Mouse (Mus musculus) layer of hippocampus, adult 9-10 months (tissue): Measurements from ENCODE around the gene Amz2.

Source experiments
- DNase-seq: peaks from one replicate; pipeline ENCODE4 v3.0.0; 2022; ENCODE audit warnings: low spot score

Gene Amz2

DNA sequence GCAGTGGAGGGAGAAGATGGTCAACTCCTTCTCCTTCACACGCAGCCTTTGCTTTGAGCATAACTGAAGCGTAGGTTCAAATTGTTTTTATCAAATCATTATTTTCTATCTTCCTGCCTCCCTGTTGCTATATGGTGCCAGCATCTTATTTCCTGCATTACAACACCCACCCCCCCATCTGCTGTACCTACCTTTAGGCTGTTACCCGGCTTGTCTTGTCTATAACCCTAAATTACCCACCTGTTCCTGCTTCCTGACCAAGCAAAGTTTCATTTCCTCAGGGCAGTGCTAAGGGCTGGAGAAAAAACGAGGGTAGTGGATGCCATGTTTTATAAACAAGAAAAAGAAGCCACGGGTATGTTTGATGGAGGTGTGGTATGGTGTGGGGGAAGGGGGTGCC is 4.5 kb upstream of the Amz2 start:
- no peak for DNase-seq

DNA sequence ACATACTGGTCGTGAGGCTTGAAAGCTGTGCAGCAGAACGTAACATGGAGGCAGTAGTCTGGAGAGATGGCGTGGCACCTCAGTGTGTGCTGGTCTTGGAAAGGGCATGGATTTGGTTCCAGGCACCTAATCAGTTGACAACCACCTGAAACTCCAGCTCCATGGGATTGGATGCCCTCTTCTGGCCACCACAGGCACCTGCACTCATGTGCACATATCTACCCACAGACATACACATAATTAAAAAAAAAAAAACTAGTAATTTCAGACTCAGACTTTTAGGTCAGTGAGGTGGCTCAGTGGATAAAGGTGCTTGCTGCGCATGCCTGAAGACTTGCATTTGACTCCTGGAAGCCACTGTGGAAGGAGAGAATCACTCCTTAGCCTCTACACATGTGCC is 3.5 kb upstream of the Amz2 start:
- no peak for DNase-seq

DNA sequence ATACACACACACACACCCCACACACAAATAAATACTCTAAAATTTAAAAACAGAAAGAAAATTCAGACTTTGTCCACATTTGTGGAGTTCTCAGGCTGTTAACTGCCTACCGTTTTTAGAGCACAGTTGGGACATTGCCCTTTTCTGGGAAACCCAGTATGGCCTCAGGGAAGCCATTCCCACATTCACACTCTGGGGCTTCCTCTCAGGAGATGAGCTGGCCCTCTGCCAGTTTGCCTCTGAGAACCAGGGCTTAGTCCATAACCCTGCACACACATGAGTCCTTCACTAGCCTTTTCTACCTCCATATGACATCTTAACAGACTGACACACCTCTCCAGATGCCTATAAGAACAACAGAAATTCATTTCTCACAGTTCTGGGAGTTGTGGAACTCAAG is 2.5 kb upstream of the Amz2 start:
- DNase-seq: no peak

DNA sequence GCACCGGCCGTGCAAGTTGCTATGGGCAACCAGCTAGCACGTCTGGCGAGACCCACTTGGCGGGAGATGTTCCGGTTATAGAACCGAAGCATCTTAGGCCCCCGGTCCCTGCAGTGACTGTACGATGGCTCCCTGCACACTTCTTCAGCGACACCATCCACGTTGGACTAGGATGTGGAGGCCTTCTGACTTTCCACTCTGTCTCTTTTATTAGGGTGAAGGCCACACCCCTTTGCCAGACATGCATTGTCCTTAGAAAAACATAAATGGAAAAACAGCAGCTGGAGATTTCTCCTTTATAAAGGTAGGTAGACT is 483 bp downstream of the Amz2 start:
- no peak for DNase-seq

DNA sequence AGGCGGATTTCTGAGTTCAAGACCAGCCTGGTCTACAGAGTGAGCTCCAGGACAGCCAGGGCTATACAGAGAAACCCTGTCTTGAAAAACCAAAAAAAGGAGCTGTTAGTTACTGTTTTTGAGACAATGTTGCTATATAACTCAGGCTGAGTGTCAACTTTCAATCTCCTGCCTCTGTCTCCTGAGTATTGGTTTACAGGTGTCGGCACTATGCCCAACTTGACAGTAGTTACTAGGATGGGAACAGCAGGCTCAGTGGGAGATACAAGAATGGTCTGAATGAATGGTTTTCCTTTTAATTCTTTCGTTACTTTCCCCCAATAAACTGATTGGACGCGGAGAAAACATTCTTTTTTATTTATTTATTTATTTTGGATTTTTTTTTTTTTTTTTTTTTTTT is 1.6 kb downstream of the Amz2 start:
- DNase-seq: no peak

DNA sequence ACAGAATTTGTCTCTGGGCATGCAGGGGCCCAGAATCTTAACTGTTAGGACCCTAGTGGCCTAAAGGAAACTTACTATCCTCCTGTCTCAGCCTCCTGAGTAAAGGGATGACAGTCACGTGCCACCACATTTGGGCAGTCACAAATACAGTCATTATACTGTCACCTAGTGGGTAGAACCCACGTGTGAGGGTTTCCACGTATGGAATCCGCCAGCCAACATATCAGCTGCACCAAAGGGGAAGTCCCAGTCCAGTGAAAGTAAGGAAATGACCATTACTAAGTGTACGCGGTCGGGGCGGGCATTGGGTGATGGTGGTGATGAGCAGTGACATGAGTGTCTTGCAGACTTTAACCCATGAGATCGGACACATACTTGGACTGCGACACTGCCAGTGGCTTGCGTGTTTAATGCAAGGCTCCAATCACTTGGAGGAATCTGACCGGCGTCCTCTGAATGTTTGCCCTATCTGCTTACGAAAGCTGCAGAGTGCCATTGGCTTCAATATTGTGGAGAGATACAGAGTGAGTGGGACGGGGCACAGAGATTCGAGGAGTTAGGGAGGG is 8.6 kb downstream of the Amz2 start:
- DNase-seq: no peak

DNA sequence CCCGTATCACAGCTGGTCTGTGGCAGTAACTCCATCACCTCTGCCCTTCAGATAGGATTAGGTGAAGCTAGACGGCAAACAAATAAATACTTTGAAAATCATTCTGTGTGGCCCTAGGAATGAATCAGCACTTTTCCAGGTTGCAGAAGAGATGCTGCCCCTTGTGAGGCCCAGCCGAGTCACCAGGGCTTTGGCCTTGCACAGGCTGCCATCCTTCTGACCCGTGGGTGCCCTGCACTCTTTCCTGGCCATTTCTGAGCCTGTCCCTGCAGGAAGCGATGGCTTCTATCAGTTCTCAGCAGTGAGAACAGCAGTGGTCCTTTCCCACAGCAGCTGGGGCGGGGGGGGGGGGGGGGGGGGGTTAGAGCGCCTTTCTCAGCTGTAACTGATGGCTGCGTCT is 11.1 kb downstream of the Amz2 start:
- no peak for DNase-seq

DNA sequence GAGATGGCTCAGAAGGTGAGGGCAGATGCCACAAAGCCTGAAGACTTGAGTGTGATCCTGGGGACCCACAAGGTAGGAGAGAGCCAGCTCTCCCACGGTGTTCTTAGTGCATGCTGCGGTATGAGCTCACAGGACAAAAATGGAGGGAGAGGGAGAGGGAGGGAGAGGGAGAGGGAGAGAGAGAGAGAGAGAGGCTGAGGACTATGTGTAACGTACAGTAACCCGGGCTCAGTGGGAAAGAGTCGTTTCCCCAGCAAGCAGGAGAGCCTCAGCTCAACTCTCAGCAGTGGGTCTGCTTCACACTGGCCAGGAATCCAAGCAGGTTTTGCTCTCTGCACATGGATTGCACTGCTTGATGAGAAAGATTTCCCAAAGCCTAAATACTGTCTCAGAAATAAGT is 13.5 kb downstream of the Amz2 start:
- DNase-seq: no peak

DNA sequence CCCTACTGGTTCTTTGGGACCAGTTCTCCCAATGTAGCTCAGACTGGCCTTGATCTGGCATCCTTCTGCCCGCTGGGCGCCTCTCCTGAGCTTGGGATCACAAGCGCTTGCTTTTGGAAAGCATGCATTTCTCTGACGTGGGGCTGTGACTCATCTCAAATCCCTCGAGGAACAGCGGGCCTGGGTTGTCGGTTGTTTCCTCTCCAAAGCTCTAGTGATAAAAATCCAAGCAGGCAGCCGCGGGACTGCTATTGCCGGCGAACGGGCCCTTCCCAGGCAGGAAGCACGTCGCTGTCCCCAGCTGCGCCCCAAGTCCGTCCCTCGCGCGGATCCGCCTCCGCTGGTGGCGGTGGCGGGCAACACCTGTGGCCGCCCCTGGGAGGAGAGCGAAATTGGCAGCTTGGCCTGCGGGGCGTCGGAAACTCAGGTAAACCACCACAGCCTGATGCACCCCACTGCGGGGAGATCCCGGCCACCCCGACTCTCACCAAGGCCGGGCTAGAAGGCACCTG is 14.1 kb downstream of the Amz2 start:
- peak; percentile 10 for DNase-seq

DNA sequence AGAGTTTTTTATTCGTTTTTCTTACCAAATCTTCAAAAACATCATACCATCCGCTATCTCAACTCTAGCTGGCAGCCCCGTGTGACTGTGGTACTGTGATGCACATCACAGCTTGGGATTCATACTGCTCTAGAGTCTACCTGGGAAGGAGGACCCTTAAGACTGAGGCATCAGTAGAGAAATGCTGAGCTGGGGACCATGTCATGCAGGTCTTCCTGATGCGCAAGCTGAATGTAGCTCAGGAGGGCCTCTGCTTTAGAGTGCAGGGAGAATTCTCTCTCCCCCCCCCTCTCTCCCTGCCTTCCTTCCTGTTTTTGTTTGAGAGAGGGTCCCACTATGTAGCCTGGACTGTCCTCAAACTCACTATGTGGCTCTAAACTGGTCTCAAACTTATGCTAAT is 14.9 kb downstream of the Amz2 start:
- DNase-seq: no peak

DNA sequence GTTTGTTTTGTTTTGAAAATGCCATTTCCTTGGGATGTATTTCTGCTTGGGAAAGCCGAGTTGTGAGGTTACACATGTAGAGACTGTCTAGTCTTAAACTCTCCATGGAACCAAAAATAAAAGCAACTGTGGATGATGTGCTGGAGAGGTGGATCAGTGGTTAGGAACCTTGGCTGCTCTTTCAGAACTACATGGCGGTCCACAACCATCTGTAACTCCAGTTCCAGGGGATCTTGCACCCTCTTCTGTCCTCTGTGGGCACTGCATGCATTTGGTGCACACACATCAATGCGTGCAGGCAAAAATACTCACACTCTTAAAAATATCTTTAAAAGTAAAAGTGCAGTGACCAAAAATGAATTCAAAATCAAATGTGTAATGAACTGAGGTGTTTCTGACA is 15.4 kb downstream of the Amz2 start:
- no peak for DNase-seq

DNA sequence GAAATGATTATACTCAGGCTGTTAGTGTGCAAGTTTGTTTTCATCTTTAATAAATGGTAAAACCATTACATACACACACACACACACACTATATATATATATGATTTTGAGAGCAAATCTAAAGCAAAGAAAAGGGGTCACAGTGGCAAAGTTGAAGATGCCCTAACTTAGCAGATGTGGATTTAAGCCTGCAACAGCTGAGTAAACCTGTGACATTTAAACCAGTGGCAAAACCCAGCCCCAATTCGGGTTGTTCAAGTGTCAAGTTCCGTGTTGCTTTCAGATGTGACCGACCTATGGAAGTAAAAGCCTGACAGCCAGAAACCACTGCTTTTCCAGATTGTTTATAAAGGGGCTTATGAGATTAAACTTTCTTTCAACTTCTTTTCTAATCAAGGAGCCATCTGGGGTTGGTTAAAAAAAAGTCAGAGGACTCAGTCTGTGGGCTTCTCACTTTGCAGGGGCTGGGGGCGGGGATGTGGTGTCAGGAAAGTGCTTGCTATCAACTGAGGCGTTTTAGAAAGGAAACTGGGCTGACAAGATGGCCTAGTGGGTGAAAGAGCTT is 16.5 kb downstream of the Amz2 start:
- no peak for DNase-seq

DNA sequence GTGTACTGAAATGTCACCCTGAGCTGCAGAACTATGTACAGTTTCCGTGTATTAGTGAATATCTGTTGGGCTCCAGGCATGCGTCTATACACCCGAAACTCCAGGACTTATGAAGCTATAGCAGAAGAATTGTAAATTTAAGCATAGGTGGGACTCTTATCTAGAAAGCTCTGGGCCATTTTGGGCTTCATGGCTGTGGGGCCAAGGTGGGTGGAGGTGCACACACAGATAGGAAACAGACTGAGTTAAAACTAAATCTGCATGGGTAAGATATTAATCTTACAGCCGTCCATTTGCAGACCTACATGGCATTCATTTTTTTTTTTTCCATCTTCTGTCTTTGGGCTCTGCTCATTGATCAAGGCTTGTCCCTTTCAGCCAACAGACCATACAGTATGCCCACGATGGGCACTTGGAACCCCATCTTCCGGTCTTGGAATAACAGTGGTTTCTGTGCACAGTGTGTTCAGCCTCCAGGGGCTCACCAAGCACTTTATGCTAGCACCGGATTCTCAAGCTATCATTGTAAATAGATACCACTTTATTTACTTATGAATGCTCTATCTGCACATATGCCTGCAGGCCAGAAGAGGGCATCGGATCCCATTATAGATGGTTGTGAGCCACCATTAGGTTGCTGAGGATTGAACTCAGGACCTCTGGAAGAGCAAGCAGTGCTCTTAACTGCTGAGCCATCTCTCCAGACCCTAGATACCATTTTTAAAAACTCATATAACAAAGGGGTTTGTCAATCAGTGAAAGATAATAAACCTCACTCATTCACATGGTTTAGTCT is 17.9 kb downstream of the Amz2 start:
- DNase-seq: no peak

DNA sequence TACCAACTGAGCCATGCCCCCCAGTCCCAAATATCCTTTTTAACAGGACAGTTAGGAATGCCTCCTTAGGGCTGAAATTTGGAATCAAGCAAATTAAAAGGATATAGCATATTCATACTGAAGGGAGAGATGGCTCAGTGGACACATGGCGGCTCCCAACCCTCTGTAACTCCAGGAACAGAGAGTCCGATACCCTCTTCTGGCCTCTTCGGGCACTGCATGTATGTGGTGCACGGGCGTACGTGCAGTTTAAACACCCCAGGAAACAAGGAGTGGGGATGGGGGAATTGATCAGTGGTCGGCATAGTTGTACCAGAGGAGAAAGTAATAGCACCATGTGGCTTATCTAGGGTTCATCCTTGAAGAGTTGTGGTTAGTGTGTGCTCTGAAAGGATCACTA is 18.9 kb downstream of the Amz2 start:
- DNase-seq: no peak

DNA sequence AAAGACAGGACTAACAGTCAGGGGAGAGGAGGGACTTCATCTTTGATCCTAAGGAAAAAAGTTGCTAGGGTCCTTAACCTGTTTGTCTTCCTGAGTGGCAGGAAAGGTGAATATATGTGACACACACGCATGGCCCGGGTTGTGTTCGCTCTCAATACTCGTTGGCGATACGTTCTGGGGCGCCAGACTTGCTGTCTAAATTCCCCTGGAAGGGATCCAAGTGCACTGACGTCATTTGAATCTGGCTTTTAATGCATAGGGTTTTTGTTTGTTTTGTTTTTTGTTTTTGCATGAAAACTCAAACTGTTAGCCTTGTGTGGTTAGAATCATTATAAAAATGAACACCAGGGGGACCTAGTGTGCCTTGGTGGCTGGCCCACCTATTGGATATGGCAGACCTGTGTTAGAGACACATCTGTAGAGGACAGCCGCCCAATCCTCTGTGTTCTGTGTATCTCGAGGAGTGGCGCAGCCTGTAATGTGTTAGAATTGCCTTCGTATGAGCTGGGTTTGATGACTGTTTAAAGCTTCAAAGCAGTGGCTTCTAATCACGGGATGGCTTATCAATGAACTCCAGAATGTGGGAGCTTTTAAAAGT is 19.8 kb downstream of the Amz2 start:
- peak; percentile 52 for DNase-seq

DNA sequence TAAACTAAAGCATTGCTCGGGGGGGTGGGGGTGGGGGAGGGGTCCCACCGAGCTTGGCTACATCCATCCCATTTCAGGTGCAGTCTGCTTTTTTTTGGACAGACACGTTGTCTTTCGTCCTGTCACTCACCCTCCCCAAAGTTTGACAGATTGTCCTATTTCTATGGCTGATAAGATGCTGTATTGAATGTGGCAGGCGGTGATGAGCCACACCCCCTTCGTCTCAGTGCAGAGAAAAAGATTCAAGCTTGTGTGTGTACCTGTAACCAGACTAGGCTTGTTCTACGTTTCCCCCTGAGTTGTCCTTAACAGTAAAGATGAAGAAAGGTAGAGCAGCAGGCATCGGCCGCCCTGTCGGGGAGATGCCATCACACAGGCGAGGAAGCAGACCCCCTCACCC is 25.4 kb downstream of the Amz2 start:
- no peak for DNase-seq

DNA sequence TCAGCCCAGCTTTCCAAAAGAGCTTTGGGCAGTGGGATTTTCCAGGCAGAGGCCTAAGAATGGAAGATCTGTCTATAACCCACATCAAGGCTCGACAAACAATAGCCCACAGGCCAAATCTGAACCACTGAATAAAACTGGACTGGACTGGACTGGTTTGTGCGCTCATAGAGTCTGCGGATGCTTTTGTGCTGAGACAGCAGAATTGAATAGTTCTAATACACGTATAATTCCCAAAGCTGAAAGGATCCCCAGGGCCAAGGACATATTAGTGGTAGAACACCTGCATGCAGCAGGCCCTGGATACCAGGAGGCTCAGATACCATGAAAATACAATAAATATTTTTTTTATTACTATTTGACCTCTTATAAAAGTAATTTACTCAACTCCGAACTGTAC is 30.5 kb downstream of the Amz2 start:
- no peak for DNase-seq

DNA sequence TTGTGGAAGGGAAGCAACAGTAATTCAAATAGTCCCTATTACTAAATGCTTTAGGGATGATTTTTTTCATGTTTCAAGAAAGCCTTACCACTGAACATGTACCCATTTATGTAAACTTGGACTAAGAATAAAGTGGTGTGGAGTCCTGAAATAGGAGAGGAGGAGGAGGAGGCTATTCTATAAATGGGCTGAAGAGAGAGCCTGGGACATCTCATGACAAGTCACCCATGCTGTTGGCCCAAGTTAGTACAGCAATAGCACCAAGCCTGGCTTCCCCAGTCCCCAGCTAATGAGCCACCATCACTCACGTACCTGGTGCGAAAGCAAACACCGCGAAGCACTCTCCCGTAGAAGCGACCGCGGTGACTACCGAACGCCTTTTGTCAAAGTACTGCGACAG is 32.4 kb downstream of the Amz2 start:
- no peak for DNase-seq

DNA sequence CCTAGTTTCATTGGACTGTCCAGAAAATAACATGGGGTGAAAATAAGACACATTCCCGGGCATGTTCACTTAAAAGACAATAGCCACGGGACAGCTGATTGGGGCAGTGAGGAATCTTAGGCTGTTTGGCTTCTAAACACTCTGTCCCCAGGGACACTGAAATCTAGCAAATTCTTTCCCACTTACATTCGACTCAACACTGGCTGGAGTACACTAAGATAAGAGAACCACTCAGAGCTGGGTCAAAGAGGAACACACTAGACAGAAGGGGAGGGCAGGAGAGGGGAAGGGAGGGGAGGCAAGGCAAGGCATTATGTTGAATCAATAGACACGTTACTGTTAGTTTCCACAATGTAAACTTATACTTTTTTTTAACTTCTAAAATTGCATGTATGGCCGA is 34.8 kb downstream of the Amz2 start:
- DNase-seq: no peak

DNA sequence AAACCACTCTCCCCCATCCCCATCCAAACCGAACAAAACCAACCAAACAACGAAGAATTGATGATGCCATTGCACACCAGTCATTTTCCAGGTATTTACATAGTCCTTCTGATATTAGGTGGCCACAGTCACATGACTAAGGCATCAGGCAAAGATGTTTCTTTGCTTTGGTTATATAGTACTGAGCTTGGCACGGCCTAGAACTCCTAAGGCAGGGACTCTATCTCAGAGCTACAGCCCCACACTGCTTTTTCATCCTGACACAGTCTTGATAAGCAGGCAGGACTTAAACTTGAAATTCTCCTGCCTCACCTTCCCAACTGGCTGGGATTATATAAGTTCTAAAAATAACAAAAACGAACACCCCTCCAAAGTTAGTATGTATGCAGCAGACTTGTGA is 39.3 kb downstream of the Amz2 start:
- DNase-seq: no peak

DNA sequence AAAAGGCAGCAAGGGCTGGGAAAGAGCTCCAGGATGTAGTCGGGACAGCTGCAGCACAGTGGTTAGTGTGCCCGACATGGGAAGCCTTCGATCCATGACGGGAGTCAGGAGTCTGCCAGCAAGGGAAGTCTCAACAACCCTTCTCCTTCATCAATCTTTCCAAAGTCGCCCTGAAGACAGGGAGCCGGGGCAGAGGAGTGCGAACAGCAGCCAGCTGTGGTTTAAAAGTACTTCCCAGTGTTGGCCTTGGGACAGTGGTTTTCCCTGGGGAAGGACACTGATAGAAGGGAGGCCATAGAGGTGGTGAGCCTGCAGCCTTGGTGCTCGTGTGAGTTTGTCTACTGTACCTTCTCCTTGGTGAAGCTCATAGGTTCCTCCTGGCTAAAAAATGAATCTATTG is 41.2 kb downstream of the Amz2 start:
- DNase-seq: no peak

DNA sequence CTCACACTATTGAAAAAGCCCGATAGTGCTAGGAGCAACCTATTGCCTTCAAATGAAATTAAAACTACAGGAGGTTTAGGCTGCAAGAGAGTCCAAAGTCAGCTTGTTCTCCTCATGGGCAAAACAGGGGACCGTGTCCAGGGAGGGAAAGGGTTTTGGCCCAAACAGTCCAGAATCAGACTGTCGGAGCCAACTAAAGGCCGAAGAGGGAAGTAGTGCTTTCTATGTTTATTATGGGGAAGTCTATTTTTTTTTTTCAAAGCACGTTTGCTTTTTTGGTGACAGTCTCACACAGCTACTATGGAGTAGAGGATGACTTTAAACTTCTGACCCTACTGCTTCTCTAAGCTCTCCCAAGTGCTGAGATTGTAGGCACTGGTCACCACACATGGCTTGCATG is 42.4 kb downstream of the Amz2 start:
- no peak for DNase-seq

DNA sequence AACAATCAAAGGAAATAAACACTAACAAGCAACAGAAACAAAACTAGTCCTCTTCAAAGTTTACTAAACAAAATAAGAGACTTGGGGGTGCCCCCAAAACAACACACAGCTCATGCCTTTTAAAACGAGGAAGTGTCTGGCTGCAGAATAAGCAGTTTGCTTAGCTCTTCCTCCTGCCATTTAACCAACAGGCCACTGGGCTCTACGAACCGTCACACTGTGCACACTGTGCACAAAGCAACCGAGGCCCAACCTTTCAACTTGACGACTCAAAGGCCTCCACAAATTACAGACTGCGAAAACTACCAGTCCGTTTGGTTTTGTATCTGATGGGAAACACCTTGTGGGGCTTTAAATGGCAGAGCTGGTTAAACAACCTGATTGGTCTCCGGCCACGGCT is 44.4 kb downstream of the Amz2 start:
- DNase-seq: no peak
